In genomic region chr10:100031631-100032030, GRCm38 (mm10) we compare ENCODE assay signal across 9 mouse cellular contexts. TPM values are rescaled to one million over a fixed set of nuclear protein-coding genes. Genes with fewer than 3 reads are reported as not detected.
DNase-seq lines count a peak whose midpoint lies in the region; ATAC-seq and TF ChIP-seq lines count a peak whose summit lies in the region.
"Had no signal": no experiment of that assay in that cellular context is flagged by ENCODE, and none has a peak within 500 bp of the region (broad histone marks: within the 10 kb centered on the region; RNA-seq: fewer than 3 reads in every experiment).

No protein-coding gene starts in this region.

- no peak for DNase-seq in hindbrain, embryonic 10.5 days (ENCODE audit: low spot score)
- no peak for DNase-seq in hindbrain, embryonic 11.5 days (ENCODE audit: low spot score)
- DNase-seq in hindbrain, postnatal 0 days (ENCODE audit: low spot score), result no peak
- no peak for DNase-seq in layer of hippocampus, adult 2 months (ENCODE audit: low spot score in 2 of 2)
- no peak for DNase-seq in thymus, postnatal 25 days
- DNase-seq in frontal cortex, postnatal 25 days (ENCODE audit: low spot score in 2 of 2), result no peak
- DNase-seq: right cerebral cortex, postnatal 25 days had no signal

- H3K36me3 ChIP-seq in hindbrain, embryonic 10.5 days, result no peaks in the 10 kb centered on the region
- no peaks in the 10 kb centered on the region for H3K36me3 ChIP-seq in hindbrain, embryonic 11.5 days (ENCODE audit: control insufficient read depth, insufficient read depth, low read length)
- H3K36me3 ChIP-seq in embryonic facial prominence, embryonic 15.5 days, result no peaks in the 10 kb centered on the region
- H3K36me3 ChIP-seq in hindbrain, postnatal 0 days (ENCODE audit: insufficient read depth, low read length), result no peaks in the 10 kb centered on the region
- H3K36me3 ChIP-seq in midbrain, embryonic 12.5 days, result no peaks in the 10 kb centered on the region

- H3K4me3 ChIP-seq in hindbrain, embryonic 10.5 days, result 0 out of 2 replicates have a peak overlapping the region, but pooled peaks have one; percentile 11
- H3K4me3 ChIP-seq in hindbrain, embryonic 11.5 days (ENCODE audit: low read depth, low read length), result no peak overlapping the region
- H3K4me3 ChIP-seq in embryonic facial prominence, embryonic 15.5 days (replicated peaks), result no peak overlapping the region; the same call in 1 of the 2 replicates
- H3K4me3 ChIP-seq in hindbrain, postnatal 0 days (ENCODE audit: low read length), result no peak overlapping the region
- H3K4me3 ChIP-seq in midbrain, embryonic 12.5 days, result no peak overlapping the region
- no peak overlapping the region; the same call in 1 of the 2 replicates for H3K4me3 ChIP-seq in layer of hippocampus, adult 2 months

- H3K9me3 ChIP-seq in hindbrain, embryonic 10.5 days, result no peaks in the 10 kb centered on the region
- no peaks in the 10 kb centered on the region for H3K9me3 ChIP-seq in hindbrain, embryonic 11.5 days (ENCODE audit: control insufficient read depth, low read length)
- H3K9me3 ChIP-seq in embryonic facial prominence, embryonic 15.5 days (replicated peaks), result no peaks in the 10 kb centered on the region
- H3K9me3 ChIP-seq in hindbrain, postnatal 0 days (ENCODE audit: low read length), result no peaks in the 10 kb centered on the region
- H3K9me3 ChIP-seq in midbrain, embryonic 12.5 days, result no peaks in the 10 kb centered on the region

- no peak overlapping the region for H3K9ac ChIP-seq in hindbrain, embryonic 11.5 days (ENCODE audit: low read depth, low read length)
- no peak overlapping the region for H3K9ac ChIP-seq in embryonic facial prominence, embryonic 15.5 days
- no peak overlapping the region for H3K9ac ChIP-seq in hindbrain, postnatal 0 days (replicated peaks; ENCODE audit: low read length)
- H3K9ac ChIP-seq in midbrain, embryonic 12.5 days (replicated peaks), result no peak overlapping the region

- H3K4me2 ChIP-seq in hindbrain, embryonic 11.5 days (replicated peaks; ENCODE audit: low read depth, low read length), result no peak overlapping the region
- H3K4me2 ChIP-seq in embryonic facial prominence, embryonic 15.5 days (replicated peaks), result peak overlapping the region; percentile 35
- H3K4me2 ChIP-seq in hindbrain, postnatal 0 days (ENCODE audit: low read depth, low read length), result peak overlapping the region; percentile 17; the same call in 1 of the 2 replicates
- H3K4me2 ChIP-seq in midbrain, embryonic 12.5 days (replicated peaks), result peak overlapping the region; percentile 31; the same call in 1 of the 2 replicates

- H3K4me1 ChIP-seq in hindbrain, embryonic 10.5 days (replicated peaks), result peaks cover 14% of the 10 kb centered on the region; the same call in 1 of the 2 replicates
- no peaks in the 10 kb centered on the region for H3K4me1 ChIP-seq in hindbrain, embryonic 11.5 days (replicated peaks; ENCODE audit: control insufficient read depth, insufficient read depth, low read length)
- H3K4me1 ChIP-seq in embryonic facial prominence, embryonic 15.5 days, result peaks cover 13% of the 10 kb centered on the region
- no peaks in the 10 kb centered on the region for H3K4me1 ChIP-seq in hindbrain, postnatal 0 days (ENCODE audit: insufficient read depth, low read length)
- H3K4me1 ChIP-seq in midbrain, embryonic 12.5 days, result peaks cover 11% of the 10 kb centered on the region

- H3K27ac ChIP-seq in hindbrain, embryonic 10.5 days, result no peak overlapping the region
- no peak overlapping the region for H3K27ac ChIP-seq in hindbrain, embryonic 11.5 days (ENCODE audit: low read depth, low read length)
- no peak overlapping the region for H3K27ac ChIP-seq in embryonic facial prominence, embryonic 15.5 days (replicated peaks)
- H3K27ac ChIP-seq in hindbrain, postnatal 0 days, result no peak overlapping the region
- H3K27ac ChIP-seq in midbrain, embryonic 12.5 days (replicated peaks), result no peak overlapping the region
- H3K27ac ChIP-seq in layer of hippocampus, adult 2 months, result no peak overlapping the region

- WGBS in hindbrain, embryonic 10.5 days, result 24% methylated on average over 11 of the region's 11 CpGs
- 24% methylated on average over 11 of the region's 11 CpGs for WGBS in hindbrain, embryonic 11.5 days
- 17% methylated on average over 11 of the region's 11 CpGs for WGBS in embryonic facial prominence, embryonic 15.5 days
- WGBS in hindbrain, postnatal 0 days, result 21% methylated on average over 11 of the region's 11 CpGs
- 3% methylated on average over 11 of the region's 11 CpGs for WGBS in midbrain, embryonic 12.5 days

- no peak for TF ChIP-seq CTCF in hindbrain, postnatal 0 days (IDR thresholded peaks at IDR 0.05; ENCODE audit: low read depth)
- no peak for TF ChIP-seq CTCF in layer of hippocampus, adult 2 months (conservative IDR thresholded peaks at IDR 0.05)

- H3K27me3 ChIP-seq in hindbrain, embryonic 10.5 days (ENCODE audit: insufficient read depth, poor library complexity, severe bottlenecking), result peaks cover 5% of the 10 kb centered on the region; the same call in 1 of the 2 replicates
- no peaks in the 10 kb centered on the region for H3K27me3 ChIP-seq in hindbrain, embryonic 11.5 days (ENCODE audit: control insufficient read depth, insufficient read depth, low read length)
- no peaks in the 10 kb centered on the region for H3K27me3 ChIP-seq in embryonic facial prominence, embryonic 15.5 days
- H3K27me3 ChIP-seq in hindbrain, postnatal 0 days (ENCODE audit: insufficient read depth, low read length), result no peaks in the 10 kb centered on the region
- H3K27me3 ChIP-seq in midbrain, embryonic 12.5 days, result peaks cover 65% of the 10 kb centered on the region

- ATAC-seq in hindbrain, embryonic 11.5 days (ENCODE audit: low FRiP score), result no peak
- ATAC-seq in embryonic facial prominence, embryonic 15.5 days (ENCODE audit: insufficient number of reproducible peaks, low FRiP score, low TSS enrichment, low read depth), result no peak
- ATAC-seq in hindbrain, postnatal 0 days, result no peak
- peak; percentile 30; the same call in 1 of the 2 replicates for ATAC-seq in midbrain, embryonic 12.5 days (ENCODE audit: low FRiP score, low read depth)

RNA-seq across cellular contexts. Expression of gene Kitl, which starts 16.2 kb away (rescaled TPM):
- polyA plus RNA-seq in hindbrain, embryonic 10.5 days (2016; fragmentation: Nextera tagmentation; extraction: Ambion mirVana), result 12.1 and 15.1 TPM in 2 replicates
- polyA plus RNA-seq in hindbrain, embryonic 11.5 days (2014; fragmentation: Nextera tagmentation; extraction: Ambion mirVana), result 18.0 and 20.9 TPM in 2 replicates
- polyA plus RNA-seq in embryonic facial prominence, embryonic 15.5 days (2015; fragmentation: Nextera tagmentation; extraction: Ambion mirVana), result 23.2 and 25.4 TPM in 2 replicates
- 59.6 and 86.6 TPM in 2 replicates for total RNA-seq in hindbrain, postnatal 0 days (2014; rRNA removed)
- 51.9 and 52.8 TPM in 2 replicates for polyA plus RNA-seq in hindbrain, postnatal 0 days (2015; fragmentation: Nextera tagmentation; extraction: Ambion mirVana)
- 7.9 and 10.6 TPM in 2 replicates for polyA plus RNA-seq in midbrain, embryonic 12.5 days (2016; fragmentation: Nextera tagmentation; extraction: Ambion mirVana)
- total RNA-seq in layer of hippocampus, adult 2 months (2021), result 10 to 100 TPM; 21.4 to 21.6 TPM
